Mouse (Mus musculus): ENCODE results near the gene Ppfia3.

- no peak for TF ChIP-seq EP300 (IDR thresholded peaks at IDR 0.05; ENCODE audit: low read depth)
- no peak for TF ChIP-seq CTCF (IDR thresholded peaks at IDR 0.05; ENCODE audit: low read depth)
Measured at GRCm38 (mm10) chr7:45328841-45329475, 37.9 kb downstream of the Ppfia3 start.

Data from heart, postnatal 0 days (tissue).